Mouse (Mus musculus) stomach, postnatal 0 days (tissue): ENCODE results near the gene Prodh2.

Experiments
- CTCF ChIP-seq: IDR thresholded peaks from 2 replicates; pipeline ENCODE4 v1.5.1; 2016; ENCODE audit warnings: antibody characterized with exemption, low read depth, mild to moderate bottlenecking, moderate library complexity
- EP300 ChIP-seq: optimal IDR thresholded peaks from 2 replicates; pipeline ENCODE3; 2016; ENCODE audit warnings: antibody characterized with exemption

DNA sequence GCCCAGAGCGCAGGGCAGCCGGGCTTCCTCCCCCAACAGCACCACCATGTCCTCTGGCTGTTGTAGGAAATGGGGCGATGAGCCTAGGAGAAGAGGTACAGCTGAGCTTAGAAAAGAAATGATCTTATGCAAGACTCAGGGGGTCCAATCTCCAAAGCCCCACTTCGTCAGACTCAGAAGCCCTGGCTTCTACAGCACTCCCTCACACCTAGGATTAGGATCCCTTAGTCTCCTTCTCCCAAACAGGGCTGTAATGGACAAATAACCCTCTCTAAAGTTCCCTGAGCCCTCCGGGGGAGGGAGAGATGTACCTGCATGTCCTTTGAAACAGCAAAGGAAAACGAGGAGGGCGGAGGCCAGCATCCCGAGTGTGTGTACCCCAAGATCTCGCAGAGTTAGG is 36.9 kb upstream of the Prodh2 start:
- no peak for TF ChIP-seq CTCF
- no peak for TF ChIP-seq EP300
